Mouse (Mus musculus) ES-E14 (cell line): ENCODE data around the gene Rccd1.

Experiments
- CHD2 ChIP-seq: IDR thresholded peaks from 2 replicates; pipeline ENCODE4 v1.6.1; 2014; ENCODE audit warnings: mild to moderate bottlenecking, low read depth, low read length, inconsistent platforms
- HCFC1 ChIP-seq: IDR thresholded peaks from 2 replicates; pipeline ENCODE4 v1.6.1; 2012; ENCODE audit warnings: low read length, inconsistent platforms, borderline replicate concordance; ENCODE audit not compliant: insufficient read depth
- MAFK ChIP-seq: IDR thresholded peaks from 2 replicates; pipeline ENCODE4 v1.6.1; 2014; ENCODE audit warnings: mild to moderate bottlenecking, low read depth, low read length, inconsistent platforms; ENCODE audit not compliant: insufficient read depth
- ZC3H11A ChIP-seq: IDR thresholded peaks from 2 replicates; pipeline ENCODE4 v1.6.1; 2012; ENCODE audit warnings: low read depth, mild to moderate bottlenecking, inconsistent platforms, low read length, borderline replicate concordance
- ZNF384 ChIP-seq: IDR thresholded peaks from 2 replicates; pipeline ENCODE4 v1.6.1; 2012; ENCODE audit warnings: low read depth, low read length, inconsistent platforms

DNA sequence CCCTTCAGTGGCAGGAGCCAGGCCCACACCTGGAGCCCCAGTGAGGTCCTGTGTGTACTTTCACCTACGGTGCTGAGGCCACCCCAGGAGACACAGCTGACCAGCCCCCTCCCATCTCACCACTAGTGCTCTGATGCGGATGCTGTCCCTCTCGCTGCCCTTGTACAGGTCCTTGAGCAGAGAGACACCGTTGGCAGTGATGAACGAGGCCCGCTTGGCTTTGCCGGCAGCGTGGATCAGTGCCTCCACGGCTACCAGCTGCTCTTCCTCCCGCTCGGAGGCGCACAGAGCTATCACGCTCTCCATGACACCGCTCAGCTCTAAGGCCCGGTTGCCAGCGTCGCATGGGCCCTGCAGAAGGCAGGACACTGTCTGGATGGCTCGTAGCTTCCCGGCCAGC lies 7.2 kb upstream of the Rccd1 start:
- no peak for TF ChIP-seq CHD2
- no peak for TF ChIP-seq MAFK
- TF ChIP-seq ZC3H11A: no peak
- TF ChIP-seq ZNF384: no peak
- no peak for TF ChIP-seq HCFC1
